Mouse (Mus musculus) erythroblast, embryonic 14.5 days (primary cell): ENCODE results near the gene Mrgprf.

Experiments used
- GATA1 ChIP-seq: IDR thresholded peaks from 2 replicates; pipeline ENCODE4 v1.6.1; 2012; ENCODE audit warnings: low read length, inconsistent platforms, mixed read lengths
- TAL1 ChIP-seq: IDR thresholded peaks from 3 replicates; pipeline ENCODE4 v1.6.1; 2012; ENCODE audit warnings: low read length, inconsistent platforms, mixed read lengths

DNA sequence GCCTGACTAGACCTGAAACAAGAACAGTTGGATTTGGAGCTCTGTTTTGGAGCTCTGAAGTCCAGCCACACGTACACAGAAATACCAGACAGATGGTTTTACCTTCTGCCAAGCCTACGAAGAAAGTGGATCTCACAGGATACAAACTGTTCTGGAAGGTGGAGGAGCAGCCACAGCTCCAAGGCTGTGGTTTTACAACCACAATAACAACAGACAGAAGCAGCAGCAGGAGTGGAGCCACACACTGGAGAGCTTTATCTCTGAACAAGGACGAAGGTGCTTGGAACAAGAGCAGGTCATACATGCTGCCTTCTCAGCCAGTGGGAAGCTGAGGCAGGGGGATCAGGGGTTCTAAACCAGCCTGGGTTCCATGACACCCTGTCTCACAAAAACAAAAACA is 18.9 kb downstream of the Mrgprf start:
- TF ChIP-seq TAL1 (no peak), GATA1 (no peak)
